Mouse (Mus musculus) ovary, postnatal 10 days (tissue): ENCODE data around the gene Scp2d1.
"Not testable (repeated sequence)": the region's sequence is repeated elsewhere in the genome, so short reads cannot be mapped to it uniquely, and the experiment has no call there.

Experiments used
- DNase-seq: peaks from one replicate; pipeline ENCODE4 v3.0.0; 2022; ENCODE audit warnings: low spot score

Gene Scp2d1

DNA sequence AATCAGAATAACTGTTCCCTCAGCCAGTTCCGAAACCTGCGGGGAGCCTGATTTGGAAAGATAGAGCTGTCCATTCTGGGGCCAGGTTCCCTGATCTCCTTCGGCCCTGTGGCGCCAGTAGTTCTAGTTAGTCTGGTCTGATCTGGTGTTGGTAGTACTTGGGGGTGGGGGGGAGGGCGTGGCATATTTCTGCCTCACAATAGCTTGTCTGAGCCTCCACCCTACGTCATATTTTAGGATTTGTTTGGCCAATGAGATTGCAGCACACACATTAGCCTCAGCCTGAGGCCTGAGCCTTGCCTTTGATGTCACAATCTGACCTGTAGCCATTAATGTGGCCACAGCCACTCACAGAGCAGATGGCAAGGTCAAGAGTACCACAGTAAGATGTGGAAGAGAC is at the start of gene Scp2d1:
Gene Scp2d1 (plus strand): TSS at position 301 of the 400 bp plus-strand sequence.
- DNase-seq: not testable (repeated sequence)

DNA sequence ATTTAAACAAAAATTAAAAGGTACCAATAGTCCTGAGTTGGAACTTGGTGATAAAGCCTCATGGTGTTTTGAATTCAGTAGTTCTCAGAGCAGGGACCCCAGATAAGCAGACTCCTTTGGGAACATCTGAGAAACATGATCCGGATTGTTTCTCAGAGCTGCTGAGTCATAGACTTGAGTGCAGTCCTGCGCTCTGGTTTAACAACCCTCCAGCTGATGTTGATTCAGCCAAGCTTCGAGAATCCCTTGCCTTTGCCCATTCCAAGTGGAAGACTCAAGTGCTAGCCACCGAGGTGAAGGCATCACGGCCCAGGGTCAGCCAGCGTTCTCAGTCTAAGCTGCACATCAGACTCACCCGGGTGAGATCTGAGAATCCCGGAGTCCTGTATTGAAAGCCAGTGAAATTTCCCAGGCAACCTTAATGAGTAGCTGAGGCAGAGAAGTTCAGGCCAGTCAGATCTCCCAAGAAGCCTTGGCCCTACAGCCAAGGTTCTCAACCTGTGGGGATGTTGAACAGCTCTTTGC is 48.8 kb upstream of the Scp2d1 start:
- DNase-seq: no peak

DNA sequence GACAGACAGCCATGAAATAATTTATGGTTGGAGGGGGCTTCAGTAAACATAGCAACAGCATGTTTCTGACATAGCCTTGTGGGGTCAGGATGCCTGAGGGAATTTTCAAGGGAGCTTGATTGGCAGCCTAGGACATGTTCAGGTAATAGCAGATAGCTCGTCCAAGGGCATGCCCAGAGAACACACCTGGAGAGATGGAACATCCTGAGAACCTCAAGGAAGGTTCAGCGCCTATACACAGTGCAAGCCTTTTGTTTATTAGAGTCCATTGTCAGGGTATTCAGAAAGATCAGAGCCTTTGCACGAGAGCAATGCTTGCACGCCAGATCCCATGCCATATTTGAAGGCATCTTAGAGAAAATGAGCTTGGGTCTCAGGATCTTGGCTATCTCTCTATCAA is 47.8 kb upstream of the Scp2d1 start:
- no peak for DNase-seq

GRCm38 (mm10) chr2:144779263-144779662 is 44.2 kb upstream of the Scp2d1 start:
- no peak for DNase-seq

DNA sequence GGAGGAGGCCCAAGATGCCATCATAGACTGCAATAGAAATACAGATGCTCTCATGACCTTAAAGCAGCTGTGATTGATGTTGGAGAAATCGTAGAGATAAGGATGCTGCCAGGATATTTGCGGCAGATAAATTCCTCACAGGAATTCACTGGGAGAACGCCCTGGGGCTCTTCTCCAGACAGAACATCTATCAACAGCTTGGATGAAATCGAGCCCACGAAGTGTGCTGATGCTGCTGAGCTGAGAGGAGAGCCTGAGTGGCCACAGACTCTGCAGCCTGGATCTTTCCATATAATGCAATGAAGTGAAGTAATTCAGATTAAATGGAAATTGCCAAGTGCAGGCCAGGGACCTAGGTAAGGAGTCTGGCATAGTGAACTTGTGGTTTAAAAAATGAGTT is 42.7 kb upstream of the Scp2d1 start:
- no peak for DNase-seq

DNA sequence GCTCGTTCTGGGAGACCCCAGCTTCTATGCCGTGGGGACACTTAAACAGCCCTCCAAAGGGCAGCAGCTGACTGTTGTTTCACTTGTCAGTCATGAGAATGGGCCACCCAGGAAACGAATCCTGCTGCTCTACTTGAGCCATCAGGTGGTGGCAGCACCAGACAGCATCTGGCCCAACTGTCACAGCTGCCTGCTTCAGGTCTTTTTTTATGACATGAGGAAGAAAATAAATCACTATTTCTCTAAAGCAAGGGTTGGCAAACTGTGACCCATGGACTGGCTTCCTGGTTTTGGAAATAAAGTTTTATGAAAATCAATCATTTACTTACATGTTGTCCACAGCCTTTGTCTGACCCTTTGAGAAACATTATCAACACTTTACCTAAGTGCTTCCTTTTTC is 41.6 kb upstream of the Scp2d1 start:
- DNase-seq: no peak

- no peak for DNase-seq
These were observed 41.0 kb upstream of the Scp2d1 start for GRCm38 (mm10) chr2:144782481-144782880.

DNA sequence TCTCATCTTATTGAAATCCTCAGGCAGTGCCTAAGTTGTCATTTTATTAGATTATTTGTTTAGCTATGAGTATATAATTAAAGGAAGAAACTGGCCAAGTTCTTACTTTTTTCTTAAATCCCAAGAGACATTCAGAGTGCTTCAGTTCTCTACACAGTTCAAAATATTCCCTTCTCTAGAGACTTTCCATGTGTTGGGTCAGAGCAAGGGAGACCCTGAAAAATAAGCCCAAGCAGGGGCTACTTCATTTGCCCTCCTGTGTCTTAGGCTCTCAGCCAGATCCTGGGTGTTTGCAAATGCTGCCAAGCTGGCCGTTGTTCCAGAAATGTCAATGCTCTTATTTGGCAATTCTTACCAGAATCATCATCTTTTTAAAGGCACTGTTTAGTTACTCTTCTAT is 40.3 kb upstream of the Scp2d1 start:
- DNase-seq: no peak

DNA sequence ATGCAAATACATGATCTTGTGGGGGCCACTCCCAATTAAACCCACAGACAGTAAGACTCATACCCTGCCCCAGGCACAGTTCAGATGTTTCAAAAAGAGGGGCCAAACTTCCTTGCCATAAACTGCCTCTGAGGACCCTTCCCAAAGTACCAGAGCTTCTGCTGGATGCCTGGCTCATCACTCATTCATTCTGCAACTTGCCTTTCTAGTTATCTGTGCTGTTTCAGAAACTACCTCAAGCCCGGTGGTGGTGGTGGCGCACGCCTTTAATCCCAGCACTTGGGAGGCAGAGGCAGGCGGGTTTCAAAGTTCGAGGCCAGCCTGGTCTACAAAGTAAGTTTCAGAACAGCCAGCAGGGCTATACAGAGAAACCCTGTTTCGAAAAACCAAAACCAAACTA is 39.6 kb upstream of the Scp2d1 start:
- DNase-seq: no peak

DNA sequence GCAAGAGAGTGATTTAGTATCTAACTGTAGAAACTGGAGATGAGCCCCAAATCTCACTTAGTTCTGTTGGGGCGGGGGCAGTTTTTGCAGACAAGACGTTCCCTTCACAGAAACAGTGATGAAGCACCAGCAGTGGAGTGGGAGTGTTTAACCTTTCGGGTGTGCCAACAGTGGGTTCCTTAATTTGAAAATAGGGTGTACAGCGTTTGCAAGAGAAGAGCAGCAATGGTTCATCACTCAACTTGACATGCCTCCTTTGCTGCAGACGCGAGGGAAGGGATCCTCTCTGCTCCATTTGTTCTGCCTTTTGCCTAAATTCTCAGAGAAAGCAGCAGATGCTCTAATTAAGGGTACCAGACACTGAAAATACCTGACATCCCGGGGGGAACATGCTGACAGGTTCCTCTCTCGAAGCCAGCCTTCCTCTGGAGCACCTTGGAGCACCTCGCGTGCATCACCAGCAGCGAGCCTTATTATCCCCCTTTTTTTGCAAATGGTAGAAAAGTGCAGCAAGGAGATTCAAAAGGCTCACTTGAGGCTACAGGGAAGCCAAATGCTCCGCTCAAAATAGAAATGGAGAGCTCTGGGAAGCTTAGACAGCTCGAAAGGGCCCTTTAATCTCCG is 31.7 kb upstream of the Scp2d1 start:
- no peak for DNase-seq

DNA sequence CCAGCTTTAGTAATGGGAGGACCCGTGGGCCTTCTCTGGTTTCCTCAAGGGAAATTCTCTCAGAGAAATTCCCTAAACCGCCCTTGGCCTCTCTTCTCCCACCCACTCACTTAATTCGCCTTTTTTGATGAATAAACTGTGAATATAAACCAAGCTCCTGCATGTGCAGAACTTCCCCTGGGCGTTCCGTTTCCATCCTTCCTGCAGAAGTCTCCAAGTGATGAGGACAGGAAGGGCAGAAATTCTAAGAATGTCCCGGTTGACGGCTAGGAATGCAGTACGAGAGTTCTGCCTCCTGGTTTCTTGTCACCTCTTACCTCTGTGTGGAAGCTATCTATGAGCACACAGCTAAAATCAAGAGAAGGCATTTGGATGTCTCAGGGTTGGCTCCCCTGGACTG is 25.9 kb upstream of the Scp2d1 start:
- no peak for DNase-seq

DNA sequence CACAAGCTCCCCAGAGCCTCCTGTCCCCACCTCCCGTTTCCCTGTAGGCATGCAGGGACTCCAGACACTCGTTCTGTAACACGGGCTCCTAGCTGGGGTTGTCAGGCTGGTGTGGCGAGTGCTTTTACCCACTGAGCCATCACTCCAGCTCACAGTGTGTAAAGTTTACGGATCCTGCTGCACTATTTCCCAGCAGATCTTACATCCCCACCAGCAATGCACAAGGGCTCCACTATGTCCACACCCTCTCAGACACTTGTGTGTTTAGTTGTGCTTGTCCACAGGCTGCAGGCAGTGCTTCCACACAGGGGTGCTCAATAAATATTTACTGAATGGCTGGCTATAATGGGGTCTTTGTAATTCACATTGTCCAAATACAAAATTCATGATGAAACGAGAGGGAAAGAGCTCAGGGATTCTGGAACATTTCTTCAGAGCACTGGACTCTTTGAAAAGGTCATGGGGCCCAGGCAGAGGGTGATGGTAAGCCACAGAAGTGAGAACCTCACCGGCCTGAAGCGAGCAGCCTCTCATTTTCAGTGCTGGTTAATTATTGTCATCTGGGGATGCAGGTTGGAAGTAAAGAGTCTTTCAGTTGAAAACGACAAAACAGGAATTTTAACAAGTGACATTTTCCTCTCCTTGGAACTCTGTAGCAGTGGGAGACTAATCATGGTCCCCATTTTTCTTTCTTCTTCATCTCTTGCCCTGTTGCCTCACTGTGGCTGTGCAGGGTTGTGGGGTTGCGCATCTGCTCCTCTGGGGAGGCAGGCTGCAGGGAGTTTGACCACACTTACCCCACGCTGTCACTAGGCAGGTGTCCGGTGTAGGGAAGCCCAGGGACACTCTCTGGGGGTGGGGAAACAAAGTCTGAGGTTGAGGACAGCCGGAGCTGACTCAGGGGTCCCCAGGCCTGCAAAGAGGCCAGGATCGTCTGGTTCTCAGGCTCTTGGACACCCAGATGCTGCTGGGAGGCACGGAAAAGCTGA is 15.4 kb upstream of the Scp2d1 start:
- no peak for DNase-seq

- DNase-seq: no peak
These were observed 5.1 kb downstream of the Scp2d1 start for GRCm38 (mm10) chr2:144828457-144828985.

- no peak for DNase-seq
These were observed 13.3 kb downstream of the Scp2d1 start for GRCm38 (mm10) chr2:144836667-144837311.

GRCm38 (mm10) chr2:144837312-144837679 is 13.8 kb downstream of the Scp2d1 start:
- no peak for DNase-seq

DNA sequence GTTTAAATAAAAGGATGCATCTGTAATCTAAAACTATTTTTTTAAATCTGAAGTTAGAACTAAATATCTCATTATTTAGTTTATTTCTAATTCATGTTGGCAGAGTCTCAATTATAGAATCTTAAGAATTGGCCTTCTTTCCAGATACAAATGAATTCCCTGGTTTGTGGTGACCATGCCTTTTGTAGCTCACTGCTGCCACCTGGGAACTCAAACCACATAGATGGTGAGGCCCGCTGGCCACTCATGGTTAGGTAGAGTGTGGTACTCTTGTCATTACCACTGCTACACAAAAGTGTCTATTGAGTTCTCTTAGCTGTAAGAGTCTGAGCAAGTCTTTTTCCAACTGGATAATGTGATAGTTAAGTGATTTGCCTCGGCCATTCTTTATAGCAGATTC is 45.4 kb downstream of the Scp2d1 start:
- DNase-seq: no peak
